19 mouse cellular contexts compared by ENCODE assay signal in genomic region chr14:54782971-54783370, GRCm38 (mm10). TPM values are rescaled to one million over a fixed set of nuclear protein-coding genes. Genes with fewer than 3 reads are reported as not detected.
"Had no signal": no experiment of that assay in that cellular context is flagged by ENCODE, and none has a peak within 500 bp of the region (broad histone marks: within the 10 kb centered on the region; RNA-seq: fewer than 3 reads in every experiment).

No protein-coding gene starts in this region.

- H3K9ac ChIP-seq: hindbrain, embryonic 15.5 days; limb, embryonic 13.5 days; liver, embryonic 15.5 days; midbrain, embryonic 13.5 days had no signal

- H3K36me3 ChIP-seq: hindbrain, embryonic 15.5 days; limb, embryonic 13.5 days; liver, embryonic 15.5 days; midbrain, embryonic 13.5 days had no signal

- H3K4me3 ChIP-seq: layer of hippocampus, adult 2 months; limb, embryonic 13.5 days; liver, embryonic 15.5 days had no signal

- H3K27ac ChIP-seq: hindbrain, embryonic 15.5 days; layer of hippocampus, adult 2 months; limb, embryonic 13.5 days; liver, embryonic 15.5 days; midbrain, embryonic 13.5 days; stomach, postnatal 0 days had no signal

- H3K4me2 ChIP-seq: limb, embryonic 13.5 days; liver, embryonic 15.5 days; midbrain, embryonic 13.5 days had no signal

- ATAC-seq: lung, postnatal 0 days; midbrain, embryonic 13.5 days had no signal

- H3K9me3 ChIP-seq: hindbrain, embryonic 15.5 days; limb, embryonic 13.5 days; liver, embryonic 15.5 days; midbrain, embryonic 13.5 days had no signal

- DNase-seq: left cerebral cortex, postnatal 4 days; lung, adult 2 months; lung, postnatal 36 days; right cerebral cortex, postnatal 14 days; thymus, postnatal 14 days had no signal

RNA-seq across cellular contexts. Expression of gene Rnf212b, which starts 31.0 kb away (rescaled TPM):
- total RNA-seq: layer of hippocampus, adult 2 months; layer of hippocampus, postnatal 10 days; left cerebral cortex, adult 18-20 months; left cerebral cortex, postnatal 10 days; left cerebral cortex, postnatal 4 days; liver, adult 2 months; megakaryocyte progenitor cell, adult 5-6 weeks; midbrain, postnatal 0 days had no signal
- polyA plus RNA-seq: hindbrain, embryonic 15.5 days; limb, embryonic 13.5 days; liver, adult 2 months; liver, embryonic 15.5 days; lung, adult 2 months; lung, postnatal 0 days; midbrain, embryonic 13.5 days; midbrain, postnatal 0 days; neural tube, embryonic 14.5 days; stomach, postnatal 0 days had no signal
